Mouse (Mus musculus): ENCODE measurements around the gene Creb3l2.

Creb3l2 gene

DNA sequence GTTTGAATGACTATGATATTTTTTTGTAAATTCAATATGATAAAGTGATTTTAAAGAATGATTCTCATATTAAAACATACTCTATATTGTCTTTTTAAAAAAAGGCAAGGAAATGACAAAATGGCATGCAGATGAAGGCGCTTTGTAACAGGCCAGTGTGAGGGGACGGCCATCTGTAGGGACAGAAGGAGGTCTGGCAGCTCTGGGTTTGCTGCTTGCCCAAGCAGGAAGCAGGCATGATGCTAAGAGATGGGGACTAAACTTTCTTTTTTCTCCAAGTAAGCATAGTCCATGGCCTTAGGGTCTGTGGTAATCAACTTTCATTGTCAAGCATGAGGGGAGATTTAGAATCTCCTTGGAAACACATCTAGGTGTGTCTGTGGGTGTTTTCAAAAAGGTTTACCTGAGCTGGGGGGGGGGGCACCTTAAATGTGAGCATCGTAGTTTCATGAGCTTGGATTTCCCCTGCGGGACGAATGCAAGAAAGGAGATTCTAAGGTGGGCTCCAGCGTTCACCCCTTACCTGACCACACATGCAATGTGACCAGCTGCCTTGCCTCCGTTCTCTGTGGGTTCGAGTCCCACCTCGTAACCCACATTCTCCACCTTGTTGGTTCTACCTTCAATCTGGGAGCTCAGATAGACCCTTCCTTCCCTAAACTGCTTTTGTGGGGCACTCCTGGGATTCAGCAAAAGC is 115.9 kb downstream of the Creb3l2 start:
- DNase-seq (ENCODE audit: low read depth, low spot score) = no peak

DNA sequence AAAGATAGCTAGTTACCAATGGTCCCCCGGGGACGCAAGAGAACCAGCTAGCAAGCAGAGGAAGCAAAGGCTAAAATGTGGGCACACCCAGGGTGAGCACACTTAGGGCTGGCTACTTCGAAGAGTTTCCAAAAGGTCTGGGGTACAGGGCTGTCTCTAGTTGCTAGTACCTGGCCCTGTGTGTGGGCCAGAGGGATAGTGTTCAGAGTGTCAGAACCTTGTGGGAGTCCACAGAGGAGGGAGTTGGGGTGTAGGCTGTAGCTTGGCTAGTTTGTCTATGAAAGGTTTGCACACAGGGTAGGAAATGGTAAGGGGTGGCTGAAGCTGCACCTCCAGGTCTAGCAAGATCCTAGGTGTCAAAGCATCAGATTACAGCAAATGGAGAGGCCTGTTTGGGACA is 116.9 kb downstream of the Creb3l2 start:
- no peak for DNase-seq (ENCODE audit: low read depth, low spot score)

- no peak for DNase-seq (ENCODE audit: low read depth, low spot score)
Observed at GRCm38 (mm10) chr6:37322641-37323040, 119.3 kb downstream of the Creb3l2 start.

- DNase-seq (ENCODE audit: low read depth, low spot score) = no peak
Observed at GRCm38 (mm10) chr6:37322088-37322487, 119.9 kb downstream of the Creb3l2 start.

DNA sequence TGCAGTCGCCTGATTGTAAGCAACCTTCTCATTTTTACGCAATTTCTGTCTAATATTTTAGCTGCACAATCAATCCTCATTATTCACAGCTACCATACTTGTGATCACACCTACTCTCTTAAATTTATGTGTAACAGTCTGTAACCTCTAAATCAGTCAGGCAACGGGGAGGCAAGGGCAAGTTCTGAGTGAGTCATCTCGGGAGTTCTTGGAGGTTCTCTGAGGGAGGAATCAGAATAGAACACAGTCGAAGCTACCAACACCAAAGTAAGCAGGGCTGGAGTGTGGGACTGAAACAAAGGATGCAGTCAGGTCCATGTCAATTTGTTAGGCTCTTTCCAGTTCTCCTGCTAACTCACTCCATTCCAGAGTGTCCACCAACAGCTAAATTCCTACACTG is 124.0 kb downstream of the Creb3l2 start:
- no peak for DNase-seq (ENCODE audit: low read depth, low spot score)

- no peak for DNase-seq (ENCODE audit: low read depth, low spot score)
Observed at GRCm38 (mm10) chr6:37315440-37315839, 126.5 kb downstream of the Creb3l2 start.

DNA sequence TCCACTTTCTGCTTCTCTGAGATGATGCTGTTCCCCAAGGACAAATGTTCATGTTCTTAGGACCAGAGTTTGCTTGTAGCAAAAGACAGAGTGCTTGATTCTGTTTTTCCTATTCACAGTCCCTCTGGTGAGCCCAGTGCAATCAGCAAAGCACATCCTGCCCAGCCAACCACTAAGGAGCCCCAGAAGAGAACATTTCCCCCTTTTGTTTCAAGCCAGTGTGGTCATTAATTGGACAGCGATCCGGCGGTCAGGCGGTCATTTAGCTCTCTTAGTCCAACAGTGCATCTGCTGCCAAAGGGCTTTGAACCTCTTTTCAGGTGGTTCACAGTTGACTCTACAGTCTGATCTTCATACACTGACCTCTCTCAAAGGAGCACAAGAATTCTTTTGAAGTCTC is 131.3 kb downstream of the Creb3l2 start:
- peak; percentile 56 for DNase-seq (ENCODE audit: low read depth, low spot score)

- no peak for DNase-seq (ENCODE audit: low read depth, low spot score)
Observed at GRCm38 (mm10) chr6:37306616-37307015, 135.3 kb downstream of the Creb3l2 start.

DNA sequence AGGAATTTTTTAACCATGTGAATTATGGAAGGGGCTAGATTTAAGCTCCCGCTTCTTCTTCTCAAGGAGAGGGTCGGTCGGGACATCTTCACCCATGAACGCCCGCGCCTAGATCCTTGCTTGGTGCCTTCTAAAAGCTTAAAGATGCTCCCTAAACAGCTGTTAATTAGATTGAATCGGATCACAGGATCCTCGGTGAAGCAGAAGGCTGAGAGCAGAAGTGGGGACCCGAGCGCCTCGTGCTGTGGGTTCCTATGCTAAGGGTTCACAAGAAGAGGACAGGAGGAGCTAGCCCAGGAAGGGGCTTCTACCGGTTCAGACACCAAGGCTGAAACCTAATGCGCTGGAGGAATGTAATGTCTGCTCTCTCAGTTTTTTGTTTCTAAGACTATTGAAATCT is 141.5 kb downstream of the Creb3l2 start:
- DNase-seq (ENCODE audit: low read depth, low spot score) = no peak

GRCm38 (mm10) chr6:37299562-37300390 is 142.2 kb downstream of the Creb3l2 start, which contains the start of gene Dgki:
Dgki (minus strand) TSS chr6:37300184.
- no peak for DNase-seq (ENCODE audit: low read depth, low spot score)

DNA sequence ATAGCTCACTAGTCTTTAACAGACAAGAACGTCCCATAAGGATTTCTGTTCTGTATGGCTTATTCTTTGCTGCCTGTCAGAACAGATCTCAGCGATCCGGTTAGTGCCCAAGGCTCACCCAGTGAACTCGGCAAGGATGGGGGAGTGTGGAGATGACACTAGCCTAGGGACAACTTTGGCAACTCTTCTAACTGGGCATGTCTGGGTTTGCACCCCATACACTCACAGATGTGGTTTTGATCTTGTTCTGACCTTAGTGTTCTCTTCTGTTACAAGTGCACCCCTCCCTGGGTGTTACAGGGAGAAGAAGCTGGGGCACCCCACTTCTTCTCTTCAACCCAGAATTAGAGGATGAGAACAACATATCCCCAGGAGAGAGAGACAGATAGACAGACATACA is 143.0 kb downstream of the Creb3l2 start:
- no peak for DNase-seq (ENCODE audit: low read depth, low spot score)

DNA sequence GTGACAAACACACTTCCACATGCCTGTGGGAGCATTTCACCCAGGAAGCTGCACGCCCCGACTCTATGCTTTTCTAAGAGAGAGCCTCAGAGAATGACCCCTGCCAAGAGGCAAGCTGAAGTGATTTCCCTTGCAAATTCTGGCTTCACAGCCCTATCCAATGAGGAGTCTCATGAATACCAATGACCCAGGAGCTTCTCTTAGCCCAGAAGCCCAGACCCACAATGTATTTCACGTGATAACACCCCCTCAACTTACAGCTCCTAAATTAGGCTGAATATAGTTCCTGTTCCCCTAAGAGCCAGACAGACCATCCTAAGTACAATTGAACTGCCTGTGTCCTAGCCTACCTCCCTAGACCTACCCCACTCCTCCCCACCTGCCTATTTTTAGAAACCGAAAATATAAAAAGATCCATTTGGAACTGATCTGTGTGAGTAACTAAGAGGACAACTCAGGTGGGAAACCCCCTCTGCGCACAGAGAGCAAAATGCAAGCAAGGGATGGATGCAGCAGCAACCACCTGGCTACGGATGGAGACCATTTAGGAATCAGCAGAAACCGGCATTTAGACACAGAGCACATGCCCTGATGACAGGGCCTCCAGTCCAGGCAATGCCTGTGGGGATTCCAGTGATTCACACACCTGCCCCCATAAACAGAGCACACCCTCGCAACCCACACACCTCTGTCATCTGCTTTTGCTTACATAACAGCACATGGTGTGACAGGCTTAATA is 144.0 kb downstream of the Creb3l2 start:
- DNase-seq (ENCODE audit: low read depth, low spot score) = no peak

GRCm38 (mm10) chr6:37292068-37292467 is 149.9 kb downstream of the Creb3l2 start:
- DNase-seq (ENCODE audit: low read depth, low spot score) = no peak

- no peak for DNase-seq (ENCODE audit: low read depth, low spot score)
Observed at GRCm38 (mm10) chr6:37291171-37291570, 150.8 kb downstream of the Creb3l2 start.

DNA sequence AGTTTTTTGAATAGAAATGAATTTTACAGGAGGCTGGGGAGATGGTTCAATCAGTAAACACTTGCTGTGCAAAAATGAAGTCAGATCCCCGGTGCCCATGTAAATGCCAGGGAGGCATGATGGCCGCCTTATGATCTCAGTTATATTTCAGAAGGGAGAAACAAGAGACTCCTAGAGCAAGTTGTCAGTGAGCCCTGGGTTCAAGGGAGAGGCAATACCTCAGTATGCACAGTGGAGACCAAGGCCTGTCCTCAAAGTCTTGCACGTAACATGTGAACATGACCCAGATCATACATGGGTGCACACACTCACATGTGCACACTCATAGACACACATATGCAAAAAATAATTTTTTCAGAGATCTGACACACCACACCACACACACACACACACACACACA is 151.3 kb downstream of the Creb3l2 start:
- DNase-seq (ENCODE audit: low read depth, low spot score) = no peak

GRCm38 (mm10) chr6:37286134-37286533 is 155.8 kb downstream of the Creb3l2 start:
- DNase-seq (ENCODE audit: low read depth, low spot score) = no peak

- DNase-seq (ENCODE audit: low read depth, low spot score) = no peak
Observed at GRCm38 (mm10) chr6:37284879-37285278, 157.1 kb downstream of the Creb3l2 start.

DNA sequence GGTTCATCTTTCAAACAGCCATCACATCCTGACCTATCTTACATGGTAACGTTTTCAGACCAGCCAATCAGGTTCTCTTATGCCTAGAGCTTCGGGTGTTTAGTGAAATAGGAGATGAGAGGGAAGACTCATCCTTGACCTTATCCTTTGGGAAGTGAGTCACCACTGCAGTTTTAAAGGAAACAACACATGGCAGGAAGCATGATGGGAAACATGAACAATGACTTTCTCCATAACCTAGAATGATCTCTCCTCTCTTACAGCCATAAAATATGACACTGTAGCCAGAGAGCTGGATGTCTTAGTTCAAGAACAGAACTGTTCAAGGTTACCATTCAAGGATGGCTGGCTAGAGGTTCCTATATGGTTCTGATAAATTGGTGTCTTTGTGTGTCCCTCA is 158.6 kb downstream of the Creb3l2 start:
- DNase-seq (ENCODE audit: low read depth, low spot score) = no peak

- no peak for DNase-seq (ENCODE audit: low read depth, low spot score)
Observed at GRCm38 (mm10) chr6:37282659-37283058, 159.3 kb downstream of the Creb3l2 start.

Data from skeletal muscle tissue, adult 2 months (tissue).